Mouse (Mus musculus) neural tube, embryonic 12.5 days (tissue): ENCODE measurements around the gene Enthd1. TPM values are rescaled to one million over a fixed set of nuclear protein-coding genes. Genes with fewer than 3 reads are reported as not detected.
A peak's percentile ranks its signal among the peaks of the same experiment; 100 is the strongest.
"Not testable (repeated sequence)": the region's sequence is repeated elsewhere in the genome, so short reads cannot be mapped to it uniquely, and the experiment has no call there.

Source experiments
- ATAC-seq: fragments of 200-750 bp; cut with Nextera tagmentation; 2 replicates; pipeline ENCODE4 v1.8.0; 2017; ENCODE audit warnings: low read depth, mild to moderate bottlenecking, moderate TSS enrichment, moderate library complexity; ENCODE audit not compliant: low FRiP score
- H3K27ac ChIP-seq: fragments of 300-500 bp; sonication (generic); 2 replicates; pipeline ENCODE4 v1.5.1; 2016
- H3K27me3 ChIP-seq: fragments of 300-500 bp; sonication (generic); replicated peaks from 2 replicates; pipeline ENCODE4 v1.6.1; 2016; ENCODE audit warnings: mild to moderate bottlenecking
- H3K36me3 ChIP-seq: fragments of 300-500 bp; sonication (generic); 2 replicates; pipeline ENCODE4 v1.6.1; 2016; ENCODE audit warnings: mild to moderate bottlenecking
- H3K4me1 ChIP-seq: fragments of 300-500 bp; sonication (generic); 2 replicates; pipeline ENCODE4 v1.6.1; 2016
- H3K4me2 ChIP-seq: fragments of 300-500 bp; sonication (generic); replicated peaks from 2 replicates; pipeline ENCODE4 v1.6.1; 2016; ENCODE audit warnings: mild to moderate bottlenecking
- H3K4me3 ChIP-seq: fragments of 300-500 bp; sonication (generic); 2 replicates; pipeline ENCODE4 v1.5.1; 2016
- H3K9ac ChIP-seq: fragments of 300-500 bp; sonication (generic); 2 replicates; pipeline ENCODE4 v1.6.1; 2016; ENCODE audit warnings: mild to moderate bottlenecking
- H3K9me3 ChIP-seq: fragments of 300-500 bp; sonication (generic); 2 replicates; pipeline ENCODE4 v1.6.1; 2016; ENCODE audit warnings: mild to moderate bottlenecking
- WGBS: fragments of 180-500 bp; shearing (Covaris S2); methylation state at CpG from one replicate; pipeline ENCODE4 v1.1.7; 2016; 5-methylcytosine and 5-hydroxymethylcytosine counted together
- polyA plus RNA-seq: library from polyadenylated mRNA; unstranded; fragments of >200 nt; fragmentation: Nextera tagmentation; extraction: Ambion mirVana; gene quantifications from 2 replicates; pipeline ENCODE4 v1.2.1, GENCODE M21; 2016

Enthd1 gene
- polyA plus RNA-seq, 1 experiment from 2014 or later, result not detected

DNA sequence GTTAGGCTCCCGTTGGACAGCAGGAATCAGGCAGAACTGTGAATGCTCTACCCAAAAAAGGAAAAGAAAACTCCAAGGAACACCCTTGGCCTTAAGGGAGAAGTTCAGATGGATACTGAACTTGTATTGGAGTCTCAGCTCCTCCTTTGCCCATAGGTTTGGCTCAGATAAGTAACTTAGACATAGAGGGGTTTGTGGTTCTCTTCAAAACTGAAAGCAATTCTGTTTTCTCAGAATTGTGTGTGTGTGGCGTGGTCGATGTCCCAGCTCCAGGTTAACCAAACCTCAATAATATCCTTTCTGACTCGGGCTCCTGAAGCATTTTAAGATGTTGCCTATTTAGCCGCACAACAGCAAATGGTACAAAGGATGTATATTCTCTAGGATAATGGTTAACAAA is 25.7 kb upstream of the Enthd1 start:
- no peak for ATAC-seq
- WGBS, result 89% methylated on average over 5 of the region's 5 CpGs
- H3K4me3 ChIP-seq, result no peak overlapping the region
- H3K27me3 ChIP-seq, result no peaks in the 10 kb centered on the region
- no peak overlapping the region for H3K9ac ChIP-seq
- no peak overlapping the region for H3K4me2 ChIP-seq
- no peaks in the 10 kb centered on the region for H3K9me3 ChIP-seq
- peaks cover 5% of the 10 kb centered on the region; the same call in 1 of the 2 replicates for H3K4me1 ChIP-seq
- H3K27ac ChIP-seq, result no peak overlapping the region
- no peaks in the 10 kb centered on the region for H3K36me3 ChIP-seq

DNA sequence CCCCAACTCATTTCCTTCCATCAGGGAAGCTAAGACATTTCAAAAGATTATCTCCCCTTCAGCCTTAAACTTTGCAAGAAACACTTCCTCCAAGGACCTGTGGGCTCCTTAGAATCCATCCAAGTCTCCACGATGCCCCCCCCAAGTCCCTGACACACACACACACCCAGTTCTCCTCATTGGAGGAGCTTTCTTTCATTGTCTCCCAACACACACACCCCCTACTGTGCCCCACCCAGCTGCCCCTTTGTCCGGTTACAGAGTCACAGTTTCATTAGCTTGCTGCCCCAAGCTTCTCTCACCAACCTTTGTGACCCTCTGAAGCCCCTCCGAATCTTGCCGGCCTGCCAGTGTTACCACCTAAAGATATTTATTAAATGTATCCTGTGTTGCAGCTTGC is 21.3 kb upstream of the Enthd1 start:
- no peak overlapping the region for H3K27ac ChIP-seq
- WGBS, result 35% methylated on average over 4 of the region's 4 CpGs
- ATAC-seq, result no peak

DNA sequence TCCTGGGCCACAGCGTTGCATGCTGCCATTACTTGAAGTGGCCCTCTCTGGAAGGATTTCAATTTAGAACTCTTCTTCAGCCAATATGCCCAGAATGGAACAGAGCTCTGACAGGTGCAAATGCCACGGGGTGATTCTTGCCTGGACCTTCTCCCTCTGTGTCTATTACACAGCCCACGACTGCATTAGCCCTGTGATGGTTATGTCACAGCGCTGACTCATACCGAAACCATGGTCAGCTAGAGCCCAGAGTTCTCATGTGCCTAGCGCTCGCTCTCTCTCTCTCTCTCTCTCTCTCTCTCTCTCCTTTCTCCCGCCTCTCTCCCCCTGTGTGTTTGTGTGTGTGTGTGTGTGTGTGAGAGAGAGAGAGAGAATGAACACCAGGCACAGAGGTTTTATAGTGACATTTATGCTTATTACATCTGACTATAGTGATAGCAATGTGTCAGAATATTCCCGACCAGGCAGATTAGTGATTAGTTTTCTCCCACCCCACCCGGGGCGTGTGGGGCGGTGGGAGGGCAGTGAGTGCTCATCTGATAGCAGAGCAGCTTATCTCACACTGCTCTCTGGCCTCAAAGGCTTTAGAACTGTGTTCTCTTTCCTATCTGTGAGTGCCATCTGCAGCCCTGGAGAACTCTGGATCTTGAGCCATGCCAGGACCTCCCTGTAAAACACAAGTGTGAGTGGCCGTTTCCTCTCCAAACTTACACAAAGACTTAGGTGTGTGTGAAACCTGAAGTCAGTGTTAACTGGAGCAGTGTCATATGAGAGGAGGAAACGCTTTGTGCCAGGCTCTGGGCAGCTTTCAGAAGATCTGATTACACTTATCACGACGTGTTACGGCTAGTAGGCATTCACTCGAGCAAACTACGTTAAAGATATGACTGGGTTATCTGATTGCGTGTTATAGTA is 17.9 kb upstream of the Enthd1 start:
- H3K4me3 ChIP-seq, result no peak overlapping the region
- no peaks in the 10 kb centered on the region for H3K9me3 ChIP-seq
- WGBS, result 80% methylated on average over 20 of the region's 20 CpGs
- H3K27me3 ChIP-seq, result no peaks in the 10 kb centered on the region
- ATAC-seq, result no peak
- peaks cover 7% of the 10 kb centered on the region for H3K4me1 ChIP-seq
- no peak overlapping the region for H3K27ac ChIP-seq
- H3K36me3 ChIP-seq, result no peaks in the 10 kb centered on the region
- H3K9ac ChIP-seq, result no peak overlapping the region
- no peak overlapping the region for H3K4me2 ChIP-seq

More for the DNA sequence above, 21.3 kb upstream of the Enthd1 start:
- Histone ChIP-seq H3K4me1 (peaks cover 5% of the 10 kb centered on the region; the same call in 1 of the 2 replicates), H3K4me2 (no peak overlapping the region), H3K4me3 (no peak overlapping the region), H3K9ac (no peak overlapping the region), H3K27me3 (no peaks in the 10 kb centered on the region), H3K9me3 (no peaks in the 10 kb centered on the region), H3K36me3 (no peaks in the 10 kb centered on the region)

DNA sequence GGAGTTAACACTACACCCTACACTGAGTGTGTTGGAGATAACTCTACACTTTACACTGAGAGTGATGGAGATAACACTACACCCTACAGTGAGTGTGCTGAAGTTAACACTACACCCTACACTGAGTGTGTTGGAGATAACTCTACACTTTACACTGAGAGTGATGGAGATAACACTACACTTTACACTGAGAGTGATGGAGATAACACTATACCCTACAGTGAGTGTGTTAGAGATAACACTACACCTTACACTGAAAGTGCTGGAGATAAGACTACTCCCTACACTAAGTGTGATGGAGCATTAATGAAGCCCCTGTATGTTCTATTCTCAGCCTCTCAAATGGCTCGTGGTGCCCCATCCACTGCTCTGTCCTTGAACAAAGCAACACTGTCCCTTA is 15.6 kb upstream of the Enthd1 start:
- not testable (repeated sequence) for H3K36me3 ChIP-seq, H3K4me2 ChIP-seq, H3K9ac ChIP-seq, H3K27ac ChIP-seq, H3K4me3 ChIP-seq, ATAC-seq, H3K27me3 ChIP-seq, H3K9me3 ChIP-seq
- 69% methylated on average over 1 of the region's 1 CpGs for WGBS
- H3K4me1 ChIP-seq, result peaks cover 11% of the 10 kb centered on the region

DNA sequence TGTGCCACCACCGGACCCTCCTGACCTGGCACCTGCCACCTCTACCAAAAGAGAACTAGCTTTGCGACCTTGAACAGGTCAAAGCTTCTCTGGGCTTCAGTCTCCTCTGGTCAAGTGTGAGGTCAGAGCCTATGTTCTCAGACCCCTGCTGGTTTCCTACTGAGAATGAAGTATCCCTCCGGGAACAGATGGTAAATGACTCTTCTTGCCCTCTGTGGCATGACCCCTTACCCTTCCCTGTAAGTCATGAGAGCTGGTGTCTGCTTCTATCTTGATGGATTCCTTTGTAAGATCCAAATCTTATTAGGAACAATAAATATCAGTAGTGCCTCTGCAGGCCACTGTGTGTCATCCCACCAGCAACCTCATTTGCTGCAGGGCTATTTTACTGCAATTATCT is 14.2 kb upstream of the Enthd1 start:
- Histone ChIP-seq H3K9me3 (no peaks in the 10 kb centered on the region), H3K4me2 (no peak overlapping the region), H3K4me3 (no peak overlapping the region), H3K9ac (no peak overlapping the region), H3K27ac (no peak overlapping the region), H3K27me3 (peaks cover 4% of the 10 kb centered on the region; the same call in 1 of the 2 replicates), H3K36me3 (no peaks in the 10 kb centered on the region), H3K4me1 (peaks cover 11% of the 10 kb centered on the region)
- ATAC-seq, result no peak
- 51% methylated on average over 3 of the region's 3 CpGs for WGBS

DNA sequence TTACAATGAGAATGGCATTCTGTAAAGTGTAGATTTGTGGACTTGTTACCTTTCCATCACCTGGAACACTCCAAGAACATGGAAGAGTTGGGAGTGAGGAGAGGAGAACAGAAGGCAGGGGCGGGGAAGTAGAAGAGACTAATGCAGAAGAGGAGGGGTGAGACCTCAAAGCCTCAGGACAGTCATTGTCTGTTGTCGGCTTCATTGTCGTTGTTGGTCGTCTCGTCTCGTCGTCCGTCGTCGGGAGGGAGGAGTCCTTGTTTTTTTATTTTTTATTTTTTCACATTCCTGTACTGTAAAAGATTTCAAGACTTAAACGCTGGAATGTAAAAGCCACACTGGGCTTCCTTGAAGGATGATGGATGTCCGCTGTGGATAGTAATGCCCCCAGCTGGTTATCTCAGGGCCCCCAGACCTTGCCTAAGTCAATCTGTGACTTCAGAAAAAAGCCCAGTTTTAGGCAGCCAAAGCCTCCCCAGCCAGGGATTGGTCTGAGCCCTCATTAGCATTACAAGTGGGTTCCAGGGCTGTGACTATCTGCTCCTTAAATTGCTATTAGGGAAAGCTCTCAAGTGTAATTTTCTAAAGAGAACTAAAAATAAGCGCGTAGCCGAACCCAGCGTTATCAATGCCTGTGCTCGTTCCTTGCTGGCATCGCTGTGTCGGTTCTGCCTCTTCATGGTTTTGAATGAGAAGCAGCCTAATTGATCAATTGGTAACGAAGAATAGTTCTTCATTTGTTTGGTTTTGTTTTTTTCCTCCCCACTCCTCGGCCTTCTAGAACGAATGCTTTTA is 12.4 kb upstream of the Enthd1 start:
- ATAC-seq, result no peak
- H3K36me3 ChIP-seq, result no peaks in the 10 kb centered on the region
- no peak overlapping the region for H3K27ac ChIP-seq
- 8% methylated on average over 22 of the region's 22 CpGs for WGBS
- peaks cover 4% of the 10 kb centered on the region; the same call in 1 of the 2 replicates for H3K27me3 ChIP-seq
- no peak overlapping the region for H3K9ac ChIP-seq
- H3K4me3 ChIP-seq, result no peak overlapping the region
- H3K4me1 ChIP-seq, result peaks cover 11% of the 10 kb centered on the region
- no peaks in the 10 kb centered on the region for H3K9me3 ChIP-seq
- H3K4me2 ChIP-seq, result peak overlapping the region; percentile 45

DNA sequence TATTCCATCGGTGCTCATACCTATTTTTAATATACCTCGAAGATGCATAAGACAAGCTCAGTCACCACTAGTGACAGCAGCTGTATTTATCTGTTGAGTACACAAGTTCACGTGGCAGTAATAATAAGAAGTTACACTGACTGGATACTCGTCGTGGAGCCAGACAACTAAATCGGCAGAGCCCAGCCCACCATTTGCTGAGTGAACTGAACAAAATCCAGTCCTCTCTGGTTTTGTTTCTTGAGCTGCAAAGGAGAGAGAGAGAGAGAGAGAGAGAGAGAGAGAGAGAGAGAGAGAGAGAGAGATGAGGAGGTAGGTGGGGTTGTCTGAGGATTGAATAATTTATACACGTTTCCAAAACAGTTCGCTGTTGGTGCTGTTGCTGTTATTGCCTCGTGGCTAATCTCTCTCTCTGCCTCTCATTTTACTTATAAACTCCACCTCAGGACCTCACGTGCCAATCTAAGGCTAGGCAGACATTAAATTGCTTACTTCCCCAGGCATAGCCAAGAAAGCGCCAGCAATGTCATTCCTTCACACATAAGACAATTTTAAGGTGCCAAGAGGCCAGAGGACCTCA is 11.5 kb upstream of the Enthd1 start:
- H3K9me3 ChIP-seq, result no peaks in the 10 kb centered on the region
- peaks cover 4% of the 10 kb centered on the region; the same call in 1 of the 2 replicates for H3K27me3 ChIP-seq
- no peak overlapping the region for H3K9ac ChIP-seq
- no peak for ATAC-seq
- no peak overlapping the region for H3K4me2 ChIP-seq
- no peak overlapping the region for H3K4me3 ChIP-seq
- H3K27ac ChIP-seq, result no peak overlapping the region
- 88% methylated on average over 11 of the region's 11 CpGs for WGBS
- H3K4me1 ChIP-seq, result peaks cover 11% of the 10 kb centered on the region
- no peaks in the 10 kb centered on the region for H3K36me3 ChIP-seq

DNA sequence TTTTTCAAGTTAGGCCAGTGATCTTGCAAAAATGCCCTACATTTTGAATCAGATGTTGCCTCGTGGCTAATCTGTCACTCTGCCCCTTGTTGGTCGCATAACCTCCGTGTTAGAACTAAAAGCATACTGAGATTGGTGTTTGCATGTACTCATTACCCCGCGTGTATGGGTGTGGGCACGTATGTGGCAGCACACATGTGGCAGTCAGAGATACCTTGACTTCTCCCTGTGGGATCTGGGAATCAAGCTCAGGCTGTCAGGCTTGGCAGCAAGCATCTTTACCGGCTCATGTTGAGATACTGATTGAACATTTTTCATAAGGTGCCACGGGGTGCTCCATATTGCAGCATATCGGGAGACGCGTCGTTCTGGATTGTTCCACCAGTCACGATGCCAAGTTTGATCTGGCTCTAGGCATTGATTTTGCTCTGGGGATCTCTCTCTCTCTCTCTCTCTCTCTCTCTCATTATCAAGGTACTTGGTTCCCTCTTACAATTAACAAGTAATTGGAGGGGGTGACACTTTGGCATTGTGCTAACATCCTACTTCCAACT is 10.9 kb upstream of the Enthd1 start:
- 93% methylated on average over 13 of the region's 13 CpGs for WGBS
- H3K9ac ChIP-seq, result no peak overlapping the region
- no peaks in the 10 kb centered on the region for H3K36me3 ChIP-seq
- no peak overlapping the region for H3K4me3 ChIP-seq
- ATAC-seq, result no peak
- H3K27ac ChIP-seq, result no peak overlapping the region
- H3K27me3 ChIP-seq, result peaks cover 4% of the 10 kb centered on the region; the same call in 1 of the 2 replicates
- peaks cover 11% of the 10 kb centered on the region for H3K4me1 ChIP-seq
- H3K4me2 ChIP-seq, result no peak overlapping the region
- no peaks in the 10 kb centered on the region for H3K9me3 ChIP-seq

DNA sequence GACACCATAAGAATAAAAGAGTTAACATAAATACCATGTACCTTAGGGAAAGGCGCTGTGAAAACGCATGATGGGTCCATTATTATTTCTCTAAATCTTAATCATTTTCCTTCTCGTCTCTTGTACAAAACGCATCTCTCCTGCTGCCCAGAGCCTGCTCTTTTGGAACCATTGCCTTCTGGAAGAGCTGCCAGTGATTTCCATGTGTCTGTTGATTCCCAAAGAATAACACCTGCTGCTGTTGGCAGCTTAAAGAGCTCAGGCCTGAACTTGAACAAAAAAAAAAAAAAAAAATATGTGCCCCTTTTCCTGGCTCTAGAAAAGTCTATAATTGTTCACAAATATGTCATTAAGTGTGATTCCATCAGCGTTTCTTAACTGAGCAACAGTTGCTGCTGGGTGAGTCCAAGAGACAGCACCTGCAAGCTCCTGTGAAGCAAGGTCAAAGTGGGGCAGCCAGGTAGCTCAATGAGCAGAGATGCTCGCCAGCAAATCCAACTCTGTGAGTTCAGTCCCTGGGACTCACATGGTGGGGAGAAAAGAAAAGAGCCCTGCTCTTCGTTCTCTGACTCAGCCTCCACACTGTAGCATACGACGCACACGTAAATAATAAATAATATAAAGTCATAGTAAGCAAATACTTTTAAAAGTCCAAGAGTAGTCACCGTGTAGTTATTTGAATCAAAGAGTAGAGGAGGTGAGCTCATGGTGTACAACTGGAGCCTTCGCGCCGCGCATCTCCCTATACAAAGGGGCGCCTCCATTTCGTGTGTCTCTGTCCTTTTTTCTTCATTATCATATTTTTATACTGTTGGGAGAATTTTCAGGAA is 9.5 kb upstream of the Enthd1 start:
- Histone ChIP-seq H3K36me3 (no peaks in the 10 kb centered on the region), H3K9me3 (no peaks in the 10 kb centered on the region), H3K27ac (no peak overlapping the region), H3K27me3 (peaks cover 4% of the 10 kb centered on the region; the same call in 1 of the 2 replicates), H3K4me1 (peaks cover 11% of the 10 kb centered on the region), H3K4me2 (no peak overlapping the region), H3K4me3 (no peak overlapping the region), H3K9ac (no peak overlapping the region)
- ATAC-seq, result no peak
- 92% methylated on average over 17 of the region's 17 CpGs for WGBS

DNA sequence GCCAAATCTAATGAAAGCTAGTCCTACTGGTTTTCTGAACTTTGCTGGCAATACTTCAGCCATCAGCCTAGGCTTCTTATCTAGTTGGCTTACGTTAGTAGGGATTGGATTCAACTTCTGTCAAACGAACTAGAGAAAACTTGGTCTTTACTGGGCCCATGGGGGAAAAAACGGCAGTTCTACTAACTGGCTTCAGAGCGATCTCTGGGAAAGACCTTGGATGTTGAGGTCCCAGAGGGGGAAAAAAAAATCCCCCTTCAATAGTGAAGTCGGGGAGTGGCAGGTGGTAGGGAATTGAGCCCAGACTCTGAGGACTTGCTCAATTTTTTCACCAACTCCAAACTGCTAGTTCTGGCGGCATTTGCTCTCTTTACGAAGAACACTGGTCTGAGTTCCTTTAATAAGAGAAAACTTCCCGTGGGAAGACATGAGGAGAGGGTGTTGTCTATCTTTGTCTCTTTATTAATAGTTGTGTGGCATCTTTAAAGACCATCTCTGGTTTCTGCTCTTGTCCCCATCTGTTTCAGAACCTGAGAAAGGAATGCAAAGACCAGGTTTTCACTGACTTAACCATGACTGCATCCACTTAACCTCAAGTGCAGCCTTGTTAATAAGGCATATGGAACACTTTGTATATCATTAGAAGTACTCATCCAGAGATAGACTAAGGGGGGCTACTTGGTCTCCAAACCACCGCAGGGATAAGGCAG is 8.0 kb upstream of the Enthd1 start:
- no peak overlapping the region for H3K9ac ChIP-seq
- no peak overlapping the region for H3K27ac ChIP-seq
- 83% methylated on average over 9 of the region's 9 CpGs for WGBS
- peaks cover 4% of the 10 kb centered on the region; the same call in 1 of the 2 replicates for H3K27me3 ChIP-seq
- no peak for ATAC-seq
- no peaks in the 10 kb centered on the region for H3K9me3 ChIP-seq
- no peaks in the 10 kb centered on the region for H3K36me3 ChIP-seq
- no peak overlapping the region for H3K4me3 ChIP-seq
- peaks cover 11% of the 10 kb centered on the region for H3K4me1 ChIP-seq
- H3K4me2 ChIP-seq, result no peak overlapping the region

DNA sequence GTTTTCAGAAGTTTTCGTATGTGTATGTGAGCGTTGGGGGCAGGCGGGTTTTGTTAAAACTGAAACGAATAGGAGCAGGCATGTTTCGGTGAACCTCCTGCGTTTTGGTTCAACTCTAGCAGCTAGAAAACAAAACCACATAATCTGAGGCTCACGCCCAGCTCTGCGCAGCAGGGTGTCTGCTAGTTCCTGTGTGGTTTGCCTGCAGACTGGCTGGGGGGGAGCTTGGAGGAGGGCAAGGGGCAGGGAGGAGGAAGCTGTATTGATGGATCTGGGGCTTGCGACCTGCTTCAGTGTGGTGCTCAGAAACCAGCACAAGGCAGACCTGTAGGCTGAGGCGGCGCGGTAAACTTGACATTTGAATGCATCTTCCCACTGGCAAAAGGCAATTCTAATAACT is 7.3 kb upstream of the Enthd1 start, which contains the start of gene Grap2:
Gene Grap2 (plus strand): TSS at position 304 of the 400 bp plus-strand sequence.
- Histone ChIP-seq H3K9me3 (no peaks in the 10 kb centered on the region), H3K27me3 (peaks cover 4% of the 10 kb centered on the region; the same call in 1 of the 2 replicates), H3K4me1 (peaks cover 4% of the 10 kb centered on the region; the same call in 1 of the 2 replicates), H3K9ac (no peak within 1 kb of the TSS), H3K4me3 (no peak within 1 kb of the TSS), H3K27ac (no peak within 1 kb of the TSS), H3K4me2 (no peak within 1 kb of the TSS), H3K36me3 (no peaks in the 10 kb centered on the region)
- no peak for ATAC-seq
- 70% methylated on average over 12 of the region's 12 CpGs for WGBS
